9 mouse cellular contexts compared by ENCODE assay signal in genomic region chr8:122106270-122106669, GRCm38 (mm10).
A peak's percentile ranks its signal among the peaks of the same experiment; 100 is the strongest.
DNase-seq lines count a peak whose midpoint lies in the region; ATAC-seq lines count a peak whose summit lies in the region.
"Had no signal": no experiment of that assay in that cellular context is flagged by ENCODE, and none has a peak within 500 bp of the region (broad histone marks: within the 10 kb centered on the region; RNA-seq: fewer than 3 reads in every experiment).

No protein-coding gene starts in this region.

- WGBS in forebrain, embryonic 15.5 days: 46% methylated on average over 9 of the region's 9 CpGs
- 83% methylated on average over 9 of the region's 9 CpGs for WGBS in forebrain, embryonic 12.5 days
- WGBS in hindbrain, embryonic 16.5 days: 23% methylated on average over 9 of the region's 9 CpGs
- 17% methylated on average over 9 of the region's 9 CpGs for WGBS in lung, embryonic 16.5 days

- peaks cover 15% of the 10 kb centered on the region for H3K4me1 ChIP-seq in forebrain, embryonic 15.5 days
- H3K4me1 ChIP-seq in forebrain, embryonic 12.5 days: peaks cover 11% of the 10 kb centered on the region
- peaks cover 11% of the 10 kb centered on the region for H3K4me1 ChIP-seq in hindbrain, embryonic 16.5 days (ENCODE audit: control insufficient read depth, insufficient read depth, low read depth, low read length)
- peaks cover 32% of the 10 kb centered on the region for H3K4me1 ChIP-seq in lung, embryonic 16.5 days (replicated peaks; ENCODE audit: control insufficient read depth, insufficient read depth, low read length)

- no peak overlapping the region for H3K4me2 ChIP-seq in forebrain, embryonic 15.5 days (replicated peaks)
- no peak overlapping the region for H3K4me2 ChIP-seq in forebrain, embryonic 12.5 days
- H3K4me2 ChIP-seq in hindbrain, embryonic 16.5 days (ENCODE audit: low read length): no peak overlapping the region
- H3K4me2 ChIP-seq in lung, embryonic 16.5 days (ENCODE audit: low read depth, low read length): no peak overlapping the region
- H3K4me2 ChIP-seq: limb, embryonic 12.5 days had no signal

- peak; percentile 44 for DNase-seq in 3T3-L1 (ENCODE audit: low read depth, low spot score)
- peak; percentile 14 for DNase-seq in embryo, embryonic 9.5 days (ENCODE audit: extremely low spot score)

- ATAC-seq in forebrain, embryonic 15.5 days (replicated peaks): 0 out of 2 replicates have a peak, but pooled peaks have one; percentile 60
- no peak for ATAC-seq in forebrain, embryonic 12.5 days (ENCODE audit: low FRiP score)
- ATAC-seq in hindbrain, embryonic 16.5 days: peak; percentile 73
- peak; percentile 63 for ATAC-seq in lung, embryonic 16.5 days (ENCODE audit: low read depth)
- no peak for ATAC-seq in granulocyte monocyte progenitor cell, adult 5-6 weeks (replicated peaks; ENCODE audit: poor library complexity, severe bottlenecking)
- ATAC-seq in monocyte, adult 5-6 weeks (replicated peaks; ENCODE audit: insufficient number of reproducible peaks, low FRiP score, low TSS enrichment, poor library complexity, severe bottlenecking): no peak

- no peak overlapping the region for H3K27ac ChIP-seq in forebrain, embryonic 15.5 days (replicated peaks)
- H3K27ac ChIP-seq in forebrain, embryonic 12.5 days: no peak overlapping the region
- no peak overlapping the region for H3K27ac ChIP-seq in hindbrain, embryonic 16.5 days (ENCODE audit: low read depth, low read length)
- no peak overlapping the region for H3K27ac ChIP-seq in lung, embryonic 16.5 days (ENCODE audit: low read length)
- H3K27ac ChIP-seq: limb, embryonic 12.5 days had no signal

- no peak overlapping the region for H3K4me3 ChIP-seq in forebrain, embryonic 15.5 days
- H3K4me3 ChIP-seq in forebrain, embryonic 12.5 days (replicated peaks): no peak overlapping the region
- no peak overlapping the region for H3K4me3 ChIP-seq in hindbrain, embryonic 16.5 days (ENCODE audit: low read length)
- no peak overlapping the region for H3K4me3 ChIP-seq in lung, embryonic 16.5 days (ENCODE audit: low read length)
- H3K4me3 ChIP-seq: limb, embryonic 12.5 days had no signal

- no peak overlapping the region for H3K9ac ChIP-seq in forebrain, embryonic 15.5 days (replicated peaks)
- H3K9ac ChIP-seq in forebrain, embryonic 12.5 days: no peak overlapping the region
- no peak overlapping the region for H3K9ac ChIP-seq in hindbrain, embryonic 16.5 days (ENCODE audit: low read depth, low read length)
- no peak overlapping the region for H3K9ac ChIP-seq in lung, embryonic 16.5 days (ENCODE audit: low read length)
- H3K9ac ChIP-seq: limb, embryonic 12.5 days had no signal

- no peaks in the 10 kb centered on the region for H3K9me3 ChIP-seq in forebrain, embryonic 15.5 days
- H3K9me3 ChIP-seq in forebrain, embryonic 12.5 days: no peaks in the 10 kb centered on the region
- H3K9me3 ChIP-seq in hindbrain, embryonic 16.5 days (ENCODE audit: control insufficient read depth, low read length): no peaks in the 10 kb centered on the region
- H3K9me3 ChIP-seq in lung, embryonic 16.5 days (ENCODE audit: control insufficient read depth, low read length): no peaks in the 10 kb centered on the region
- H3K9me3 ChIP-seq: limb, embryonic 12.5 days had no signal

- no peaks in the 10 kb centered on the region for H3K36me3 ChIP-seq in forebrain, embryonic 15.5 days
- no peaks in the 10 kb centered on the region for H3K36me3 ChIP-seq in forebrain, embryonic 12.5 days (replicated peaks)
- H3K36me3 ChIP-seq in hindbrain, embryonic 16.5 days (ENCODE audit: control insufficient read depth, insufficient read depth, low read length): no peaks in the 10 kb centered on the region
- no peaks in the 10 kb centered on the region for H3K36me3 ChIP-seq in lung, embryonic 16.5 days (ENCODE audit: control insufficient read depth, insufficient read depth, low read length)
- H3K36me3 ChIP-seq: limb, embryonic 12.5 days had no signal

- no peaks in the 10 kb centered on the region for H3K27me3 ChIP-seq in forebrain, embryonic 15.5 days
- no peaks in the 10 kb centered on the region for H3K27me3 ChIP-seq in forebrain, embryonic 12.5 days
- H3K27me3 ChIP-seq in hindbrain, embryonic 16.5 days (replicated peaks; ENCODE audit: control insufficient read depth, insufficient read depth, low read length): no peaks in the 10 kb centered on the region
- H3K27me3 ChIP-seq in lung, embryonic 16.5 days (ENCODE audit: control insufficient read depth, insufficient read depth, low read depth, low read length): peaks cover 5% of the 10 kb centered on the region; the same call in 1 of the 2 replicates

Comparison
In these comparisons a context has a peak if more than half of its experiments do, and no peak if none do; other contexts are left out.
1. ATAC-seq: peak in forebrain, embryonic 15.5 days (single experiment), hindbrain, embryonic 16.5 days (single experiment) and lung, embryonic 16.5 days (single experiment); none in forebrain, embryonic 12.5 days (single experiment), granulocyte monocyte progenitor cell, adult 5-6 weeks (single experiment) and monocyte, adult 5-6 weeks (single experiment).